Mouse (Mus musculus) forebrain, embryonic 14.5 days (tissue): ENCODE measurements around the gene Nts. TPM values are rescaled to one million over a fixed set of nuclear protein-coding genes. Genes with fewer than 3 reads are reported as not detected.

ENCODE experiments used
- ATAC-seq: fragments of 200-750 bp; cut with Nextera tagmentation; 2 replicates; pipeline ENCODE4 v1.8.0; 2017; ENCODE audit warnings: mild to moderate bottlenecking, moderate library complexity
- DNase-seq: peaks from one replicate; pipeline ENCODE4 v3.0.0-alpha.2; 2015; ENCODE audit warnings: low spot score
- H3K27ac ChIP-seq: fragments of 300-500 bp; sonication (generic); 2 replicates; pipeline ENCODE4 v1.5.1; 2014; ENCODE audit warnings: low read depth, mild to moderate bottlenecking, control low read depth, low read length, moderate library complexity
- H3K27me3 ChIP-seq: fragments of 300-500 bp; sonication (generic); replicated peaks from 2 replicates; pipeline ENCODE4 v1.6.1; 2014; ENCODE audit warnings: low read length, control low read depth, mixed read lengths; ENCODE audit not compliant: control insufficient read depth, insufficient read depth
- H3K36me3 ChIP-seq: fragments of 300-500 bp; sonication (generic); 2 replicates; pipeline ENCODE4 v1.6.1; 2014; ENCODE audit warnings: low read length, control low read depth; ENCODE audit not compliant: control insufficient read depth, insufficient read depth
- H3K4me1 ChIP-seq: fragments of 300-500 bp; sonication (generic); 2 replicates; pipeline ENCODE4 v1.6.1; 2014; ENCODE audit warnings: antibody characterized with exemption, low read length, control low read depth; ENCODE audit not compliant: control insufficient read depth, insufficient read depth
- H3K4me2 ChIP-seq: fragments of 300-500 bp; sonication (generic); 2 replicates; pipeline ENCODE4 v1.6.1; 2014; ENCODE audit warnings: mild to moderate bottlenecking, control low read depth, low read length
- H3K4me3 ChIP-seq: fragments of 300-500 bp; sonication (generic); 2 replicates; pipeline ENCODE4 v1.5.1; 2014; ENCODE audit warnings: low read depth, low read length, control low read depth
- H3K9ac ChIP-seq: fragments of 300-500 bp; sonication (generic); 2 replicates; pipeline ENCODE4 v1.6.1; 2014; ENCODE audit warnings: mild to moderate bottlenecking, low read length, control low read depth, moderate library complexity
- H3K9me3 ChIP-seq: fragments of 300-500 bp; sonication (generic); replicated peaks from 2 replicates; pipeline ENCODE4 v1.6.1; 2016; ENCODE audit warnings: low read length, control low read depth, mixed read lengths; ENCODE audit not compliant: control insufficient read depth
- WGBS: fragments of 180-500 bp; shearing (Covaris S2); extraction: QIAGEN DNeasy Blood & Tissue Kit; methylation state at CpG from one replicate; pipeline ENCODE4 v1.1.7; 2014; 5-methylcytosine and 5-hydroxymethylcytosine counted together
- polyA plus RNA-seq: library from polyadenylated mRNA; unstranded; fragments of >200 nt; fragmentation: Nextera tagmentation; extraction: Ambion mirVana; gene quantifications from 2 replicates; pipeline ENCODE4 v1.2.1, GENCODE M21; 2014

The Nts gene
- polyA plus RNA-seq: 29.5 and 34.4 TPM in 2 replicates

DNA sequence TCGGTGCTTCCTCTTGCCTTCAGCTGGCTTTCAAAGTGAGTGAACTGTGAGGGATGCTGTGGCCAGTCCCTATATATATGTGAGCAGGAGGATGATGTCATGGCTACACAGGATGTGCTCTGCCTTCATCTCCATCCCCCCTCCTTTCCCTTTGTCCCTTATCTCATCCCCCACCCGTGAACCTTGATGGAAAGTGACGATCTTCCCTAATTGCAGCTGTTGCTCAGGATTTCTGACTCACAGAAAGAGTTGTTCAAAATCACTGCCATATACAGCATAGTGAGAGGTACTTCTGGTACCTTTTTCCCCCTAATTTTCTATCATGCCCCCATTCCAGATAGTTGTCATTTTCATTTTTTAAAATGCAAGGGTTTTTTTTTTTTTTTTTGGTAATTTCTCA is at the start of gene Nts:
Gene Nts, minus strand, starts transcription at position 101 of the 400 bp plus-strand sequence.
- WGBS: 40% methylated on average over 3 of the region's 3 CpGs
- no peak within 1 kb of the TSS for H3K4me2 ChIP-seq
- DNase-seq: no peak

GRCm38 (mm10) chr10:102527901-102528300 is 37.6 kb upstream of the Nts start:
- H3K9ac ChIP-seq: no peak overlapping the region
- no peak for DNase-seq
- H3K4me2 ChIP-seq: no peak overlapping the region
- H3K9me3 ChIP-seq: no peaks in the 10 kb centered on the region
- no peaks in the 10 kb centered on the region for H3K4me1 ChIP-seq
- H3K27me3 ChIP-seq: no peaks in the 10 kb centered on the region
- no peak overlapping the region for H3K4me3 ChIP-seq
- no peak for ATAC-seq
- H3K27ac ChIP-seq: no peak overlapping the region
- H3K36me3 ChIP-seq: no peaks in the 10 kb centered on the region
- WGBS: 85% methylated on average over 3 of the region's 3 CpGs

More for the DNA sequence above, at the start of gene Nts:
- no peaks in the 10 kb centered on the region for H3K4me1 ChIP-seq
- H3K4me3 ChIP-seq: no peak within 1 kb of the TSS
- no peak within 1 kb of the TSS for H3K27ac ChIP-seq
- no peaks in the 10 kb centered on the region for H3K36me3 ChIP-seq
- H3K9me3 ChIP-seq: no peaks in the 10 kb centered on the region
- H3K9ac ChIP-seq: no peak within 1 kb of the TSS
- no peaks in the 10 kb centered on the region for H3K27me3 ChIP-seq
- ATAC-seq: no peak

DNA sequence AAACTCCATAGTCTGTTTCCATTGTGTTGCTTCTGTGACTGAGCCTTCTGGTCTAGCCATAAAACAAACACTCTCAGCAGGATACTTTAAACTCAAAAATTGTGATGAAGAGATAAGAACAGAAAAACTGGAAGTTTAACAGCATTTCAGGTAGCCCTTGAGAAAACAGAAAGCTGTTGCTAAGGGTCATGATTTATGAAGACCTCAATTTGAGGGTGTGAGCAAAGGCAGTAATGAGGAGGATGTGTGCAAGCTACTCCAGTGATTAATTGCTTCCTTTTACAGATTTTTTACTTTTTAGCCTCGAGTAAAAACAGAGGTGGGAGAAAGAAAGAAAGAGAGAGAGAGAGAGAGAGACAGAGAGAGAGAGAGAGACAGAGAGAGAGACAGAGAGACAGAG is 23.9 kb upstream of the Nts start:
- no peak overlapping the region for H3K9ac ChIP-seq
- no peaks in the 10 kb centered on the region for H3K27me3 ChIP-seq
- H3K4me1 ChIP-seq: no peaks in the 10 kb centered on the region
- ATAC-seq (no peak), DNase-seq (no peak)
- no peak overlapping the region for H3K4me3 ChIP-seq
- 46% methylated on average over 1 of the region's 1 CpGs for WGBS
- no peaks in the 10 kb centered on the region for H3K36me3 ChIP-seq
- no peak overlapping the region for H3K4me2 ChIP-seq
- H3K9me3 ChIP-seq: no peaks in the 10 kb centered on the region
- H3K27ac ChIP-seq: no peak overlapping the region

GRCm38 (mm10) chr10:102511807-102512461 is 21.6 kb upstream of the Nts start, which contains the start of gene Rassf9:
Gene Rassf9, plus strand, starts transcription at chr10:102512222.
- H3K4me2 ChIP-seq: no peak within 1 kb of the TSS
- no peaks in the 10 kb centered on the region for H3K4me1 ChIP-seq
- no peaks in the 10 kb centered on the region for H3K36me3 ChIP-seq
- no peaks in the 10 kb centered on the region for H3K27me3 ChIP-seq
- DNase-seq (peak; percentile 51), ATAC-seq (peak; percentile 92)
- H3K9ac ChIP-seq: no peak within 1 kb of the TSS
- 5% methylated on average over 5 of the region's 5 CpGs for WGBS
- H3K9me3 ChIP-seq: no peaks in the 10 kb centered on the region
- H3K27ac ChIP-seq: no peak within 1 kb of the TSS
- no peak within 1 kb of the TSS for H3K4me3 ChIP-seq

GRCm38 (mm10) chr10:102511461-102511806 is 21.1 kb upstream of the Nts start:
- no peak for ATAC-seq
- no peak for DNase-seq
- 29% methylated on average over 3 of the region's 3 CpGs for WGBS

GRCm38 (mm10) chr10:102507386-102507785 is 17.1 kb upstream of the Nts start:
- 62% methylated on average over 4 of the region's 4 CpGs for WGBS
- Histone ChIP-seq H3K9ac (no peak overlapping the region), H3K4me1 (no peaks in the 10 kb centered on the region), H3K27me3 (no peaks in the 10 kb centered on the region), H3K36me3 (no peaks in the 10 kb centered on the region), H3K9me3 (no peaks in the 10 kb centered on the region), H3K4me2 (no peak overlapping the region), H3K4me3 (no peak overlapping the region), H3K27ac (no peak overlapping the region)
- ATAC-seq: no peak
- DNase-seq: no peak

More at GRCm38 (mm10) chr10:102511461-102511806, 21.1 kb upstream of the Nts start:
- Histone ChIP-seq H3K9ac (no peak overlapping the region), H3K9me3 (no peaks in the 10 kb centered on the region), H3K27me3 (no peaks in the 10 kb centered on the region), H3K4me2 (no peak overlapping the region), H3K4me1 (no peaks in the 10 kb centered on the region), H3K4me3 (no peak overlapping the region), H3K36me3 (no peaks in the 10 kb centered on the region), H3K27ac (no peak overlapping the region)

DNA sequence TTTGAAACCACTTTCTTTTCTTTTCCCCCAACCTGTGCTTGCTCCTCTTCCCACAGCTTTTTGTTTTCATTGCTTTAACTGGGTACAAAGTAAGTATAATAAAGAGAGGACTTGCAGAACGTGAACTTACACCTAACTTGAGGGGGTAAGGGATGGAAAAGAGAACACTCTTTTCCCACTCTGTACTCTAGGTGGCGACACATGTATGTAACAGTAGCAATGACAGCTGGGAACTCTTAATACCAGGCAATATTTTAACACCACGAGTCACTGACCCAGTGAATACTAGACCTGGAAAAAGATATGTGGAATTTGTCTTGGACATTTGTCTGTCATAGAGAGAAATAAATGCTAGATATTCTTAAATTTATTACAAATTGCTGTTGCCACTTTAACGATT is 8.5 kb upstream of the Nts start:
- Histone ChIP-seq H3K4me3 (no peak overlapping the region), H3K9me3 (no peaks in the 10 kb centered on the region), H3K9ac (no peak overlapping the region), H3K27me3 (no peaks in the 10 kb centered on the region), H3K4me2 (no peak overlapping the region), H3K36me3 (no peaks in the 10 kb centered on the region), H3K4me1 (no peaks in the 10 kb centered on the region), H3K27ac (no peak overlapping the region)
- ATAC-seq (peak; percentile 71; the same call in 1 of the 2 replicates), DNase-seq (peak; percentile 50)
- WGBS: 34% methylated on average over 4 of the region's 4 CpGs

GRCm38 (mm10) chr10:102491792-102492191 is 1.5 kb upstream of the Nts start:
- Histone ChIP-seq H3K9me3 (no peaks in the 10 kb centered on the region), H3K27me3 (no peaks in the 10 kb centered on the region), H3K4me2 (no peak overlapping the region), H3K27ac (no peak overlapping the region), H3K4me1 (no peaks in the 10 kb centered on the region), H3K4me3 (no peak overlapping the region), H3K9ac (no peak overlapping the region), H3K36me3 (no peaks in the 10 kb centered on the region)
- DNase-seq (peak; percentile 79), ATAC-seq (peak; percentile 72)
- 15% methylated on average over 3 of the region's 3 CpGs for WGBS

- WGBS: 91% methylated on average over 2 of the region's 2 CpGs
- no peak for DNase-seq
- Histone ChIP-seq H3K4me3 (no peak overlapping the region), H3K9me3 (no peaks in the 10 kb centered on the region), H3K27me3 (no peaks in the 10 kb centered on the region), H3K27ac (no peak overlapping the region), H3K4me2 (no peak overlapping the region), H3K9ac (no peak overlapping the region), H3K4me1 (no peaks in the 10 kb centered on the region), H3K36me3 (no peaks in the 10 kb centered on the region)
- ATAC-seq: no peak
Observed at GRCm38 (mm10) chr10:102469412-102469811, 20.9 kb downstream of the Nts start.
